Mouse (Mus musculus) brain, embryonic 14.5 days (tissue): ENCODE results near the gene Samd13.

Experiments
- CTCF ChIP-seq: fragments of 200-500 bp; IDR thresholded peaks from 2 replicates; pipeline ENCODE4 v1.5.1; 2012; ENCODE audit warnings: inconsistent platforms, mild to moderate bottlenecking, moderate library complexity, borderline replicate concordance; ENCODE audit not compliant: insufficient read depth, insufficient read length; ENCODE audit errors: extremely low read depth
- POLR2A ChIP-seq: fragments of 200-500 bp; IDR thresholded peaks from 2 replicates; pipeline ENCODE4 v1.6.1; 2012; ENCODE audit warnings: mild to moderate bottlenecking, inconsistent platforms, borderline replicate concordance; ENCODE audit not compliant: poor library complexity, insufficient read depth, insufficient read length, severe bottlenecking; ENCODE audit errors: extremely low read depth

DNA sequence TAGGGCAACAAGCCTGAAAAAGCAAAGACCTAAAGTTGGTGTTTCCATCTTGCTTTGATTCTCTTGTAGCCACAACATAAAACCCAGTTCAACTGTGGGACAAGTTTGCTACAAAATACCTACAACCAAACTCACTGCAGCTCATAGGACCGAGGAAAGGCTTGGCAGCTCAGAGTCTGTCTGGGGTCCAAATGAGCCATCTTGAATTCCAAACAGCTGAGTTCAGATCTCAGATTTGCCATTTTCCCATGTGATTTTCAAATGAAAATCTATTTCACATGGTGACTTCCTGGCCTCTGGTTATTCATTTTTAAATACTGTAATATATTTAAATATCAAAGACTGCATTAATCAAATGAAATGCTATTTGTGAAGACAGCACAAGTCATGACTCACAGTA lies 10.3 kb downstream of the Samd13 start:
- TF ChIP-seq POLR2A, result no peak
- TF ChIP-seq CTCF, result no peak
